Mouse (Mus musculus): ENCODE data around the gene Pcyox1.

GRCm38 (mm10) chr6:86354948-86355347 is 42.0 kb downstream of the Pcyox1 start:
- TF ChIP-seq CTCF (IDR thresholded peaks at IDR 0.05; ENCODE audit: low read depth): no peak
- no peak for TF ChIP-seq EP300 (IDR thresholded peaks at IDR 0.05; ENCODE audit: low read depth)

All from liver, postnatal 0 days (tissue).